Mouse (Mus musculus) hindbrain, embryonic 12.5 days (tissue): Measurements from ENCODE around the gene Klrb1b. TPM values are rescaled to one million over a fixed set of nuclear protein-coding genes. Genes with fewer than 3 reads are reported as not detected.

Experiments used
- ATAC-seq: fragments of 200-750 bp; cut with Nextera tagmentation; 2 replicates; pipeline ENCODE4 v1.8.0; 2017; ENCODE audit warnings: moderate TSS enrichment; ENCODE audit not compliant: low FRiP score
- H3K27ac ChIP-seq: fragments of 300-500 bp; sonication (generic); 2 replicates; pipeline ENCODE4 v1.5.1; 2016; ENCODE audit warnings: mild to moderate bottlenecking
- H3K27me3 ChIP-seq: fragments of 300-500 bp; sonication (generic); 2 replicates; pipeline ENCODE4 v1.6.1; 2016; ENCODE audit warnings: mild to moderate bottlenecking
- H3K36me3 ChIP-seq: fragments of 300-500 bp; sonication (generic); 2 replicates; pipeline ENCODE4 v1.6.1; 2016; ENCODE audit warnings: mild to moderate bottlenecking
- H3K4me1 ChIP-seq: fragments of 300-500 bp; sonication (generic); 2 replicates; pipeline ENCODE4 v1.6.1; 2016
- H3K4me2 ChIP-seq: fragments of 300-500 bp; sonication (generic); replicated peaks from 2 replicates; pipeline ENCODE4 v1.6.1; 2016; ENCODE audit warnings: mild to moderate bottlenecking
- H3K4me3 ChIP-seq: fragments of 300-500 bp; sonication (generic); 2 replicates; pipeline ENCODE4 v1.5.1; 2016; ENCODE audit warnings: mild to moderate bottlenecking
- H3K9ac ChIP-seq: fragments of 300-500 bp; sonication (generic); 2 replicates; pipeline ENCODE4 v1.6.1; 2016; ENCODE audit warnings: mild to moderate bottlenecking, moderate library complexity
- H3K9me3 ChIP-seq: fragments of 300-500 bp; sonication (generic); replicated peaks from 2 replicates; pipeline ENCODE4 v1.6.1; 2016; ENCODE audit warnings: mild to moderate bottlenecking
- WGBS: fragments of 180-500 bp; shearing (Covaris S2); methylation state at CpG from one replicate; pipeline ENCODE4 v1.1.7; 2016; 5-methylcytosine and 5-hydroxymethylcytosine counted together
- polyA plus RNA-seq: library from polyadenylated mRNA; unstranded; fragments of >200 nt; fragmentation: Nextera tagmentation; extraction: Ambion mirVana; gene quantifications from 2 replicates; pipeline ENCODE4 v1.2.1, GENCODE M21; 2016

Klrb1b gene
- polyA plus RNA-seq, result 0.25 TPM in 1 of 2 replicates, not detected in the other

DNA sequence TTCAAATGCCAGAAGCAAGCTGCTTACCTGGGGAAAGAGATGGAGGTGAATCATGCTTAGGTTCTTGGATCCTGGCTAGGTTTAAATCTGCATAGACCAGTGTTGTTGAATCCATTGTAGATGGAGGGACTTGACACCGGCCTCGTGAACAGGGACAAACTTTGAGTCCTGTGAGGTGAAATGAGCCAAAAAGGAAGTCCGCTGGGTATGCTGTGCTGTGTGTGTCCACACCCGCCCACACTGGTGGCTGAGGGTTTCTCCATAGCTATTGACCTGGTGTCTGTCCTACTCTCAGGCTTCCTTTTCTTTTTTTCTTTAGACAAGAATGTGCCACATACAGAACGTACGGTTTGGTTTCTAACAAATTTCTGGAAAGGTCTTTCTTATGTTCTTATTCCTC is at the start of gene Klrb1b, which contains the start of gene Gm44511:
Klrb1b (minus strand) TSS at position 200 of the 400 bp plus-strand sequence.
Gm44511 (minus strand) TSS at position 184 of the 400 bp plus-strand sequence.
- Histone ChIP-seq H3K4me1 (no peaks in the 10 kb centered on the region), H3K27me3 (no peaks in the 10 kb centered on the region), H3K4me3 (no peak within 1 kb of the TSS), H3K9ac (no peak within 1 kb of the TSS), H3K36me3 (no peaks in the 10 kb centered on the region), H3K9me3 (no peaks in the 10 kb centered on the region), H3K27ac (no peak within 1 kb of the TSS), H3K4me2 (no peak within 1 kb of the TSS)
- ATAC-seq, result no peak
- 91% methylated on average over 6 of the region's 6 CpGs for WGBS

DNA sequence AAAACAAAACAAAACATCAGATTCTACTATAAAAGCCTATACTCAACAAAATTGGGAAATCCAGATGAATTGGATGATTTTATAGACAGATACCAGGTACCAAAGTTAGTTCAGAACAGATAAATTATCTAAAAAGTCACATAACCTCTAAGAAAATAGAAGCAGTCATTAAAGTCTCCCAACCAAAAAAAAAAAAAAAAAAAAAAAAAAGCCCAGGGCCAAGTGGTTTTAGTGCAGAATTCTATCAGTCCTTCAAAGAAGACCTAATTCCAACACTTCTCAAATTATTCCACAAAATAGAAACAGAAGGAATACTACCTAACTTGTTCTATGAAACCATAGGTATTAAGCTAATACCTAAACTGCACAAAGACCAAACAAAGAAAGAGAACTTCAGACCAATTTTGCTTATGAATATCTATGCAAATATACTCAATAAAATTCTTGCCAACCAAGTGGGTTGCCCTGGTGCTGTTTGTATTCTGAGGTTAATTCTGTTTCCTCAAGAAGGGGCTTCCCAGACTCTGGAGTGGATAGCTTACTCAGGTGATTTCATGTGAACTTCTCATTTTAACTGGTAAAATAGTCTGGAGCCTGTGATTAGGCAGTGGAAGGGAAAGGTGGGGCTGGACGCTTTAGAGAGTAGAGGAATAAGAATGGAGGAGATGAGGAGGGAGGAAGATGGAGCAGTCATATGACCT is 45.9 kb upstream of the Klrb1b start:
- WGBS, result 95% methylated on average over 1 of the region's 1 CpGs
- no peak overlapping the region for H3K4me3 ChIP-seq
- ATAC-seq, result no peak

DNA sequence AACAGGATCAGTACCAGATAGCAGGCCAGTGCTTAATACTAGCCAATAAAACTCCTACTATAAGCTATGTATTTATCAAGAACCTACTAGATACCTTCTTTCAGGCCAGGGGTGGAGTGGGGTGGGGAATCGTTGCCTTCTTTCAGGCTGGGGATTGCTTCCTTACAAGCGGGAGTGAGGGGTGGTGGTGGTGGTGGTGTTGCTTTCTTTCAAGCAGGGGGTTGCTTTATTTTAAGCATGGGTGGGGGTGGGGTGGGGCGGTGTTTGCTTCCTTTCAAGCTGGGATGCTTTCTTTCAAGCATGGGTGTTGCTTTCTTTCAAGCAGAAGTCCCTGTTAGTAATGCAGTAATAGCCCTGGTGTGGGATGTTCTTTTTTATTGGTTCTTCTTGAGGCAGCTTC is 42.7 kb upstream of the Klrb1b start:
- 16% methylated on average over 3 of the region's 3 CpGs for WGBS
- H3K9me3 ChIP-seq, result no peaks in the 10 kb centered on the region
- ATAC-seq, result no peak

More for the DNA sequence above, 45.9 kb upstream of the Klrb1b start:
- no peaks in the 10 kb centered on the region for H3K9me3 ChIP-seq
- no peaks in the 10 kb centered on the region for H3K27me3 ChIP-seq
- no peaks in the 10 kb centered on the region for H3K4me1 ChIP-seq
- no peak overlapping the region for H3K4me2 ChIP-seq
- no peak overlapping the region for H3K27ac ChIP-seq
- H3K36me3 ChIP-seq, result no peaks in the 10 kb centered on the region
- no peak overlapping the region for H3K9ac ChIP-seq

DNA sequence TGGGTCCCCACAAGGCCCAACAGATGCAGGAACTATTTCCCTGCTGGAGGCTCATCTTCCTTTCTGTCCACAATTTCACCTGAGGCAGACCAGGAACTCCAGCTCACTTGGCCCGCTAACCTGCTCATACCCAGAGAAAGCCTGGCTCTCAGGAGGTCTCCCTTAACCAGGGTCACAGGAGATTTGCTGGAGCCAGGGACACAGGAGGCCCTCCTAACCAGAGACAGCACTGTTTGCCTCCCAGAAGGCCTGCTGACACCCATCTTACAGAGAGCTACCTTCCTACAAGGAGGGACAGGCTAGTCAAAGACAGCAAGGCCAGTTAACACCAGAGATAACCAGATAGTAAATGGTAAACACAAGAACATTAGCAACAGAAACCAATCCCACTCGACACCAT is 31.8 kb upstream of the Klrb1b start:
- Histone ChIP-seq H3K9ac (no peak overlapping the region), H3K9me3 (no peaks in the 10 kb centered on the region), H3K4me1 (no peaks in the 10 kb centered on the region), H3K27me3 (no peaks in the 10 kb centered on the region), H3K36me3 (no peaks in the 10 kb centered on the region), H3K27ac (no peak overlapping the region), H3K4me2 (no peak overlapping the region), H3K4me3 (no peak overlapping the region)
- no peak for ATAC-seq
- WGBS, result 88% methylated on average over 2 of the region's 2 CpGs

More for the DNA sequence above, 42.7 kb upstream of the Klrb1b start:
- H3K4me3 ChIP-seq, result no peak overlapping the region
- H3K36me3 ChIP-seq, result no peaks in the 10 kb centered on the region
- H3K27ac ChIP-seq, result no peak overlapping the region
- no peaks in the 10 kb centered on the region for H3K4me1 ChIP-seq
- no peaks in the 10 kb centered on the region for H3K27me3 ChIP-seq
- no peak overlapping the region for H3K9ac ChIP-seq
- no peak overlapping the region for H3K4me2 ChIP-seq

DNA sequence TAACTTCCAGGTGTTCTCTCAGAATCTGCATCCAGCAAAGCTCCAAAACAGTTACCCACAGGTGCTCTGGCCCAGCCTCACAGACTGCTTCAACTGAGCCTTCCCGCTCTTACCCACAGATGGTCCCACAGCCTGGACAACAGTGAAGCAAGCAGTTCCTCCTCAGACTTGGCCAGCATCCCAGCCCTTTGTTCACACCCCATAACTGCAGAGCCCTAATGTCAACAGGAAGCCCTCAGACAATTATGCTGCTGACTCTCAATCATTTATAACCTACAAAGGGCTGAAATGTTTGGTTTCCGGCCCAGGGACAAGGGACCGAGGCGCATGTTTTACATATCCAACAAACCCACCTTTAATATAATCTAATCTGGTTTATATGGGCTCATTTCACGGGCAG is 30.1 kb upstream of the Klrb1b start:
- H3K27me3 ChIP-seq, result no peaks in the 10 kb centered on the region
- no peak overlapping the region for H3K4me2 ChIP-seq
- H3K4me1 ChIP-seq, result no peaks in the 10 kb centered on the region
- peak; percentile 49; the same call in 1 of the 2 replicates for ATAC-seq
- H3K9me3 ChIP-seq, result no peaks in the 10 kb centered on the region
- H3K9ac ChIP-seq, result no peak overlapping the region
- 65% methylated on average over 5 of the region's 5 CpGs for WGBS
- H3K27ac ChIP-seq, result no peak overlapping the region
- H3K36me3 ChIP-seq, result no peaks in the 10 kb centered on the region
- H3K4me3 ChIP-seq, result no peak overlapping the region

DNA sequence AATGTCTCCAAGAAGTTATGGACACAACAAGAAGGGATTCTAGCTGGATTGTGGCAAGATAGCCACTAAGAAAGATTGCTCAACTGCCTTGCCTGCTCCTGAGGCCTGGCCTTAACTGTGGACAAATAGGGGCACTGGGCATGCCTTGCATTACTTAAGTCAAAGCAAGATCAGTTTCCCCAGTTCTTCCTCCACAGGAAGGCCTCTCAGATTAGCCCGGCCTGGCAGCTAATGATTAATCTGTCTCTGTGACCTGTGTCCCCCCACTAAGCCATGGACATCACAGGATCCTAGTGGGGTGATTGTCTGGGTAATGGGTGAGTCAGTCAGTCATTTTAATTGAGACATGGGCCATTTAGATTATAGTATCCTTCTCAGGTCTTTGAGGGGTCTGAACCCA is 29.3 kb upstream of the Klrb1b start:
- H3K9ac ChIP-seq, result no peak overlapping the region
- no peak overlapping the region for H3K27ac ChIP-seq
- H3K4me1 ChIP-seq, result no peaks in the 10 kb centered on the region
- H3K9me3 ChIP-seq, result no peaks in the 10 kb centered on the region
- H3K4me3 ChIP-seq, result no peak overlapping the region
- H3K27me3 ChIP-seq, result no peaks in the 10 kb centered on the region
- no peaks in the 10 kb centered on the region for H3K36me3 ChIP-seq
- no peak for ATAC-seq
- 80% methylated on average over 1 of the region's 1 CpGs for WGBS
- H3K4me2 ChIP-seq, result no peak overlapping the region

DNA sequence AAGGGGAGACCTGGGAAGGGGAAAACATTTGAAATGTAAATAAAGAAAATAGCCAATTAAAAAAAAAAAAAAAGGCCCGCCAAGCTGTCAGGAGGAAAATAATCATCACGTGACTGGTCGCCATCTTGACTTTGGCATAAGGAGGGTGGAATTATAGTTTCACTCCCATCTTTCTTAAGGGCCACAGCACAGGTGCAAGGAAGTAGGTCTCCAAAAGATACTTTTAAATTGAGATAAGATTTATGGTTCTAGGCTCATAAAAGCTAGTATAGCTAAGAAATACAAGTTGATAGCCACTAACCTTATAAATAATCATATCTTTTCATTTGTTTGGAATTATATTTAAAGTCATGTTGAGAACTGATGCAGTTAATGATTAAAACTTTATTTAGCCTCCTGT is 28.8 kb upstream of the Klrb1b start:
- Histone ChIP-seq H3K9ac (no peak overlapping the region), H3K4me2 (no peak overlapping the region), H3K4me3 (no peak overlapping the region), H3K36me3 (no peaks in the 10 kb centered on the region), H3K27ac (no peak overlapping the region), H3K27me3 (no peaks in the 10 kb centered on the region), H3K4me1 (no peaks in the 10 kb centered on the region), H3K9me3 (no peaks in the 10 kb centered on the region)
- no peak for ATAC-seq
- 85% methylated on average over 3 of the region's 3 CpGs for WGBS

DNA sequence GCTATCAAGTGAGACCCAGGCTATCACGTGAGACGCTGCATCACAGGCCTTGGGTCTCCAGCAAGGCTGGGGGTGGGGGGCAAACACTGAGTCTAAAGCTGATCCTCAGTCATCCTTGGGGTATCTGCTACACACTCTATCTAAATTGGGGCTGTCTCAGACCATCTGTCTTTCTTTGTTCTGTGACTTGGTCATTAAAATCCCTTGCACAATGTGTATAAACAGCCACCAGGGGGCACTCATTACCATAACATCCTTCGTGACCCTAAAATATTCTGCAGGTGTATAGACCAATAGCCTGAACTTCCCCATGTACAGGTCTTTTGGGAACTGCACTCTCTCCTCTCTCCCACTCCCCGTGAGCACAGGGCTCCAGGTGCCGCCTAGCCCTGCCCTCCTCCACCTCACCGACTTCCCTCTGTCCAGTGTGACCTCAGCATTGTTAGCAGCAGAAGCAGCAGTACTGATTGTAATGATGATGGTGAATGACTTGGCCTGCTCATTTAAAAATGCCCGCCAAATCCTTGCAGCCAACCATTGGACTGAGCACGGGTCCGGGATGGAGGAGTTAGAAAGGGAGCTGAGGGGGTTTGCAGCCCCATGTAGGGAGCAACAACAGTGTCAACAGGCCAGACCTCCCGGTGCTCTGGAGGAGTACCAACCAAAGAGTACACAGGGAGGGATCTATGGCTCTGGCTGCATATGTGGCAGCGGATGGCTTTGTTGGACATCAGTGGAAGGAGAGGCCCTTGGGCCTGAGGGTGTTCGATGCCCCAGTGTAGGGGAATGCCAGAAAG is 28.1 kb upstream of the Klrb1b start:
- ATAC-seq, result peak; percentile 71
- Histone ChIP-seq H3K36me3 (no peaks in the 10 kb centered on the region), H3K27me3 (no peaks in the 10 kb centered on the region), H3K4me1 (no peaks in the 10 kb centered on the region), H3K9me3 (no peaks in the 10 kb centered on the region), H3K4me2 (0 out of 2 replicates have a peak overlapping the region, but pooled peaks have one; percentile 3), H3K9ac (no peak overlapping the region), H3K4me3 (no peak overlapping the region), H3K27ac (no peak overlapping the region)
- 40% methylated on average over 12 of the region's 12 CpGs for WGBS

DNA sequence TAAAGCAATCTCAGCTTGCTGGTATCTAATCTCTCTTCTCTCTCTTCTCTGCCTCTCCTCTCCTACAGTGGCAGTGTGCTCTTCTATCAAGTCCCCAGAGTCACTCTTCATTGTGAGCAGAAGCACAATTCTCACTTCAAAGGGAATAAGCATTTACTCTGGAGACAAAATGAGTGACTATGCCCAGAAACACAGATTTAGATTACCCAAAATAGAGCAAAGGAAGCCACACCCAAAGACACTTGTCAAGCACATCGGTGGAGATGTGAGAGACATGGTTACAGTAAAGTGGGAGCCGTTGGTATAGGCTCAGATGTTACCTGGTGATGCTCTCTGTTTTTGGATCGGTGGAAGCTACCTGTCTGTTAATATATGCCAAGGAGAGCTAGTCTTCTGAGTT is 26.6 kb upstream of the Klrb1b start:
- ATAC-seq, result no peak
- WGBS, result 89% methylated on average over 3 of the region's 3 CpGs
- no peak overlapping the region for H3K4me2 ChIP-seq

DNA sequence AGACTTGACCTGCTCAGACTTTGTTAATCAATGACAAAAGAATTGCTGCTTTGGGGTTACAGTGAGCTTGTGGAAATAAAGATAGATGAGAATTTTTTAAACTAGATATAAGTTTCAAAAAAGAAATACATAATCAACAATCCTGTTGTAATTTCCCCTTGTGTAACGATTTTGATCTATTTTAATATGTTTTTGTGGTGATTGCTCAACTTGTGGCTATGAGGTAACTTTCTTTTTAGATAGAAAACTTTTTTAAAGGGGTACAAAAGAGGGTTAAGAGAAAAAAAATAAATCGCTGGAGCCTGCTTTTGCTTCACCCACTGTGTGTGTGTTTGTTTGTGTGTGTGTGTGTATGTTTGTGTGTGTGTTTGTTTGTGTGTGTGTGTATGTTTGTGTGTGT is 25.0 kb upstream of the Klrb1b start:
- no peak overlapping the region for H3K27ac ChIP-seq
- no peaks in the 10 kb centered on the region for H3K36me3 ChIP-seq
- WGBS, result 92% methylated on average over 2 of the region's 2 CpGs
- no peaks in the 10 kb centered on the region for H3K9me3 ChIP-seq
- H3K4me3 ChIP-seq, result no peak overlapping the region
- no peak overlapping the region for H3K9ac ChIP-seq
- no peak overlapping the region for H3K4me2 ChIP-seq
- ATAC-seq, result no peak
- no peaks in the 10 kb centered on the region for H3K27me3 ChIP-seq
- no peaks in the 10 kb centered on the region for H3K4me1 ChIP-seq

More for the DNA sequence above, 26.6 kb upstream of the Klrb1b start:
- Histone ChIP-seq H3K4me1 (no peaks in the 10 kb centered on the region), H3K4me3 (no peak overlapping the region), H3K9ac (no peak overlapping the region), H3K27me3 (no peaks in the 10 kb centered on the region), H3K27ac (no peak overlapping the region), H3K36me3 (no peaks in the 10 kb centered on the region), H3K9me3 (no peaks in the 10 kb centered on the region)

DNA sequence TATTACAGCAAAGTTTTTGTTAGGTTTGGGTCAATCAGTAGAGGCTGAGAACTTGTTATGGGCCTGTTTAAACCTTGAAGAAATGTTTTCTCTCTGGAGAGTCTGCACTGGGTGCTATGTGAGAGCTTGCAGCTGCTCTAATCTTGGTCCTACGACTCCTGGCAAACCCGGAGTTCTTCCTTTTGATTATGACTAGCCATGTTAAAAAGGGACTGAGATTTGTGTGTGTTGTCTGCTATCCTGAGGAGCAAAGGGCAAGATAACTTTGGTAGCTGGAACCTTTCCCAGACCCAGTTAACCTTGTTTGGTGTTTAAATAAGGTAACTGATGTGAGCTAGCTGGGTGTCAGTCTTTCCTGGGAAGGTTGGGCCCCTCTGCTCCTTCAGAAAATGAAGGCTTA is 24.5 kb upstream of the Klrb1b start:
- Histone ChIP-seq H3K4me3 (no peak overlapping the region), H3K27me3 (no peaks in the 10 kb centered on the region), H3K4me2 (no peak overlapping the region), H3K36me3 (no peaks in the 10 kb centered on the region), H3K4me1 (no peaks in the 10 kb centered on the region), H3K9ac (no peak overlapping the region), H3K27ac (no peak overlapping the region), H3K9me3 (no peaks in the 10 kb centered on the region)
- WGBS, result 83% methylated on average over 2 of the region's 2 CpGs
- no peak for ATAC-seq

DNA sequence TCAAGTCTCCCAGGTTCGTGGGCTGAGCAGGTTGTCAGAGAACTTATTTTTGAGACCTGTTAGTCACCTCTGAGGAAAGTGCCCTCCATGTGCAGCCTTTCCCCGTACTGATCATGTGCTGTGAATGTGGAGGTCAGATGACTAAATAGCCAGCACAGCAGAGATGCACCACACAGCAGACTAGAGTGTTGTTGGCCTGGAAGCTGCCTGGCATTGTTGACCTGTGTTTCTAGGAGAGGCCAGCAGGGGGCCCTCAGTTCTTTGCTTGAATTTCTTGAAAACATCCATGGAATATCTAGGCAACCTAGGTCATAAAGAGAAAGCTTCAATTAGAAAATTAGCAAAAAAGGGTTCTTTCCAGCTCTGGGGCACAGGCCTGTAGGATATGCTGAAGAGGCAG is 23.8 kb upstream of the Klrb1b start:
- WGBS, result 61% methylated on average over 2 of the region's 2 CpGs

More for the DNA sequence above, 23.8 kb upstream of the Klrb1b start:
- Histone ChIP-seq H3K4me3 (no peak overlapping the region), H3K9ac (no peak overlapping the region), H3K9me3 (no peaks in the 10 kb centered on the region), H3K27me3 (no peaks in the 10 kb centered on the region), H3K36me3 (no peaks in the 10 kb centered on the region), H3K4me1 (no peaks in the 10 kb centered on the region), H3K27ac (no peak overlapping the region), H3K4me2 (no peak overlapping the region)
- no peak for ATAC-seq
